Mouse (Mus musculus) heart, postnatal 0 days (tissue): Measurements from ENCODE around the gene Cabin1. TPM values are rescaled to one million over a fixed set of nuclear protein-coding genes. Genes with fewer than 3 reads are reported as not detected.

Experiments
- ATAC-seq: fragments of 200-750 bp; cut with Nextera tagmentation; 2 replicates; pipeline ENCODE4 v1.8.0; 2017; ENCODE audit warnings: low read depth, moderate number of reproducible peaks, moderate library complexity; ENCODE audit not compliant: insufficient read depth
- DNase-seq: peaks from one replicate; pipeline ENCODE4 v3.0.0-alpha.2; 2016; ENCODE audit warnings: low spot score
- H3K27ac ChIP-seq: fragments of 300-500 bp; sonication (generic); 2 replicates; pipeline ENCODE4 v1.5.1; 2014; ENCODE audit warnings: low read depth, mild to moderate bottlenecking
- H3K27me3 ChIP-seq: fragments of 300-500 bp; sonication (generic); 2 replicates; pipeline ENCODE4 v1.6.1; 2014; ENCODE audit warnings: low read length, mixed read lengths; ENCODE audit not compliant: control insufficient read depth, insufficient read depth
- H3K36me3 ChIP-seq: fragments of 300-500 bp; sonication (generic); replicated peaks from 2 replicates; pipeline ENCODE4 v1.6.1; 2014; ENCODE audit warnings: low read length, mixed read lengths; ENCODE audit not compliant: control insufficient read depth, insufficient read depth
- H3K4me1 ChIP-seq: fragments of 300-500 bp; sonication (generic); 2 replicates; pipeline ENCODE4 v1.6.1; 2014; ENCODE audit warnings: antibody characterized with exemption; ENCODE audit not compliant: control insufficient read depth, insufficient read depth
- H3K4me2 ChIP-seq: fragments of 300-500 bp; sonication (generic); 2 replicates; pipeline ENCODE4 v1.6.1; 2014; ENCODE audit warnings: low read depth, mild to moderate bottlenecking, low read length, moderate library complexity
- H3K4me3 ChIP-seq: fragments of 300-500 bp; sonication (generic); 2 replicates; pipeline ENCODE4 v1.5.1; 2014; ENCODE audit warnings: low read depth, low read length
- H3K9ac ChIP-seq: fragments of 300-500 bp; sonication (generic); replicated peaks from 2 replicates; pipeline ENCODE4 v1.6.1; 2014; ENCODE audit warnings: low read depth, low read length, mixed read lengths
- H3K9me3 ChIP-seq: fragments of 300-500 bp; sonication (generic); replicated peaks from 2 replicates; pipeline ENCODE4 v1.6.1; 2016; ENCODE audit warnings: low read length; ENCODE audit not compliant: control insufficient read depth
- CTCF ChIP-seq: IDR thresholded peaks from 2 replicates; pipeline ENCODE4 v1.5.1; 2016; ENCODE audit warnings: antibody characterized with exemption, control low read depth, low read depth
- EP300 ChIP-seq: IDR thresholded peaks from 2 replicates; pipeline ENCODE4 v1.6.1; 2016; ENCODE audit warnings: antibody characterized with exemption, low read depth
- whole genome bisulfite sequencing: fragments of 180-500 bp; shearing (Covaris S2); extraction: QIAGEN DNeasy Blood & Tissue Kit; methylation state at CpG from one replicate; pipeline ENCODE4 v1.1.7; 2014; 5-methylcytosine and 5-hydroxymethylcytosine counted together
- polyA plus RNA-seq: library from polyadenylated mRNA; unstranded; fragments of >200 nt; fragmentation: Nextera tagmentation; extraction: Ambion mirVana; gene quantifications from 2 replicates; pipeline ENCODE4 v1.2.1, GENCODE M21; 2015
- total RNA-seq: library from RNA; depleted of rRNA; stranded (reverse); fragments of >200 nt; gene quantifications from 2 replicates; pipeline ENCODE4 v1.2.3, GENCODE M21; 2014; ENCODE audit warnings: low replicate concordance

The Cabin1 gene
- total and polyA plus RNA-seq, 2 experiments from 2014 or later: 14.0 to 194 TPM

DNA sequence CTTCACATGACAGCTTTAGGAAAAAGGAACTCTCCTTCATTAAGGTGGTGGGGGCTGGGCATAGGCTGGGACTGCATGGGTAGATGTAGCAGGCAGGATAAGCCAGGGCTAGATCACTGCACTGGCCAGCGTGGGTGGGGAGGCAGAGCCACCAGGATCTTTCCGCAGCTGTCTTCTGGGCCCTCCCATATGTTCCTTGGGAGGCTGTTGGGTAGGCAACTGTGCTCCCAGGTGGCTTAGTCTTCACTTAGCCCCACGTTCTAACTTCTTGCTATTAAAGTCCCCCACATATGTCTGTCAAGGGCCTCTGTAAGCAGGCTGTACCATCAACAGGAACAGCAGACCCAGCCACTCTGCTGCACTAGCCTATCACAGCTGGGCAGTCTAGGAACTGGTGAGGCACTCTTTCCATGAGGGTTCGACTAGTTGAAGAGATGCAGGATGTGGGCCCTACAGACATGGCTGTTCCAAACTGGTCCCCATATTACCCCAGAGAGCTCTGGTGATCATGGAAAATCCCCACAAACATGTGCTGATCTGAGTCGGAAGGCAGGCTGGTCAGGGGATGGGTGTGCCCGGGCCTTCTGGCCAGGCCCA, 113.7 kb downstream of the Cabin1 start:
- TF ChIP-seq EP300 (no peak), CTCF (no peak)
- H3K4me2 ChIP-seq: no peak overlapping the region
- H3K4me3 ChIP-seq: no peak overlapping the region
- ATAC-seq: no peak
- H3K9me3 ChIP-seq: no peaks in the 10 kb centered on the region
- H3K36me3 ChIP-seq: peaks cover 68% of the 10 kb centered on the region
- no peaks in the 10 kb centered on the region for H3K27me3 ChIP-seq
- H3K4me1 ChIP-seq: peaks cover 6% of the 10 kb centered on the region
- no peak for DNase-seq
- H3K27ac ChIP-seq: no peak overlapping the region
- no peak overlapping the region for H3K9ac ChIP-seq
- 82% methylated on average over 6 of the region's 6 CpGs for WGBS

DNA sequence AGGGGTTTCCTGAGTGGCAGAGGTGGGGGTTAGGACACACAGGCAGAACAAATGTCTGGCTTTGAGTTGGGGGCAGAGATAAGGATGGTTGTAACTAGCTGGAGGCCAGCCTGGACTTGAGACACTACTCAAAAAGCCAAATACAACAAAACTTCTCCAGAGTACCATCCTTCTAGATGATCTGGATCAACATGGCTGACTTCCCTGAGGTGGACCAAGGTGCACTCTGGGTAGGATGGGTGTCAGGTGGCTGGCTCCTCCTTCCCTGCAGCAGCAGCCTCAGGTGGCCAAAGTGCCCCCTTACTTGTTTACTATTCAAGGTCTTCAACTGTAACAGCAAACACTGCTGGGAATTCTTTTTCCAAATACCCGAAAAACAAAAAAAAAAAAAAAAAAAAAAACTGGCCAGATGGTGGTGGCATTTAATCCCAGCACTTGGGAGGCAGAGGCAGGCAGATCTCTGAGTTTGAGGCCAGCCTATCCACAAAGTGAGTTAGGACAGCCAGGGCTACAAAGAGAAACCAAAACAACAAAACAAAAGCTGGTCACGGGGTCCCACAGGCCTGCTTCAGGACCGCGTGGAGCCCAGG, 114.6 kb downstream of the Cabin1 start:
- DNase-seq (no peak), ATAC-seq (no peak)
- H3K9ac ChIP-seq: no peak overlapping the region
- no peak overlapping the region for H3K4me3 ChIP-seq
- WGBS: 90% methylated on average over 4 of the region's 4 CpGs
- no peak overlapping the region for H3K27ac ChIP-seq
- H3K9me3 ChIP-seq: no peaks in the 10 kb centered on the region
- peaks cover 59% of the 10 kb centered on the region for H3K36me3 ChIP-seq
- peaks cover 6% of the 10 kb centered on the region for H3K4me1 ChIP-seq
- H3K27me3 ChIP-seq: no peaks in the 10 kb centered on the region
- no peak overlapping the region for H3K4me2 ChIP-seq
- no peak for TF ChIP-seq EP300
- no peak for TF ChIP-seq CTCF

DNA sequence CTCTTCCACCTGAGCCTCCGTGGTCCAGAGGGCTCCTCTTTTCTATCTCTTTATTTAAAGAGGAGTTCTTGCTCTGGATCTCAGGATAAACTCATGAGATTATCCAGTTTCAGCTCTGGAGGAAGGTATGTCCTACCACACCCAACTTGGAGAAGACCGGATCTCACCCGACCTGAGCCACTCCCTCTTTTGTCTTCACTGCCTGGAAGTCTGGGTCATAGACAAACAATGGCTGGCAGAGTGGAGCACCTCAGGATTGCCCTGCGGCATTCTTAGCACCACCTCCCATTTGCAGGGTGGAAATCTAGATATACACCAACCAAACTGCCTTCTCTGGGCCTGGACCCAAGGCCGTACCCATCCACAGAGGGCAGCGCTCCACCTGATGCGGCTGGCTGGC, 115.1 kb downstream of the Cabin1 start:
- 85% methylated on average over 7 of the region's 7 CpGs for WGBS
- Histone ChIP-seq H3K9me3 (no peaks in the 10 kb centered on the region), H3K36me3 (peaks cover 54% of the 10 kb centered on the region), H3K9ac (no peak overlapping the region), H3K27me3 (no peaks in the 10 kb centered on the region), H3K4me3 (no peak overlapping the region), H3K27ac (no peak overlapping the region), H3K4me1 (peaks cover 6% of the 10 kb centered on the region), H3K4me2 (no peak overlapping the region)
- DNase-seq: no peak
- ATAC-seq: no peak
- no peak for TF ChIP-seq CTCF
- TF ChIP-seq EP300: no peak

DNA sequence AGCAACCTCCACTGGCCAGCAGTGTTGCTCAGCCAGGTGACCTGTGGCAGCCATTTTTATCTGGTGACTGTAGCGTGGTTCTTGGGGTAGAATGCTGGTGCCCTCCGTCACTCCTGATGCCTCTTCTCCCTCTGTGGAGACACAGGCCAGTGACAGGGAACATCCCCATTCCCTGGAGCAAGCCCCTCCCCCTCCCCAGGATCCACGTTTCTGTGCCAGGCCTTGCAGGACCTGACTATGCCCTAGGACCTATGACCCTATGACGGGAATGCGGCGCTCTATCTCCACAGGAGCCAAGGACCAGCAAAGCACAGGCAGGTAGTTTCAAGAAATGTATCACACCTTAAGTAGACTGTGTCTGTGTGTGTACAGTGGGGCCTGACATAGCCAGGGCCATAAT, 116.0 kb downstream of the Cabin1 start:
- TF ChIP-seq EP300 (no peak), CTCF (no peak)
- DNase-seq (no peak), ATAC-seq (no peak)
- Histone ChIP-seq H3K9me3 (no peaks in the 10 kb centered on the region), H3K4me2 (no peak overlapping the region), H3K9ac (no peak overlapping the region), H3K36me3 (peaks cover 44% of the 10 kb centered on the region), H3K27me3 (no peaks in the 10 kb centered on the region), H3K4me3 (no peak overlapping the region), H3K4me1 (peaks cover 12% of the 10 kb centered on the region), H3K27ac (peak overlapping the region; percentile 94)
- WGBS: 92% methylated on average over 6 of the region's 6 CpGs

DNA sequence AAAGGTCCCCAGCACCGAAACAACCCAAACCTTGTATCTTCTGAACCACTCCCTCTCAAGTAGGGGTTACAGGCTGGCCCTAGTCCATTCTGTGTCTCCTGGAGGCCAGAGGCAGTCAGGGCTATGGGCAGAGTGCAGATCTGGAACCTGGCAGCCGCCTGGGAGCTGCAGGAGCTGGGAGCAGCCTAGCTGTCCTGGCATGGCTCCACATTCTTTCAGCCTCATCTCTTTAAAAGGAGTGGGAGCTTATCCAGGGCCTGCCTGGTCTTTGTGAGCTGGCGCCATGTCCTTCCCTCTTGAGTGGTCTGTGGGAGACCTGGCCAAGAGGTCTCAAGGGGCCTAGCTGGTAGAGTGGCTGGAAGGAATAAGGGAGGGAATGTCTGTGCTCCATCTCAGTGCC, 116.8 kb downstream of the Cabin1 start:
- peaks cover 37% of the 10 kb centered on the region for H3K36me3 ChIP-seq
- ATAC-seq (peak; percentile 86), DNase-seq (peak; percentile 87)
- H3K9me3 ChIP-seq: no peaks in the 10 kb centered on the region
- H3K9ac ChIP-seq: no peak overlapping the region
- no peak overlapping the region for H3K4me2 ChIP-seq
- peaks cover 16% of the 10 kb centered on the region for H3K4me1 ChIP-seq
- TF ChIP-seq EP300 (peak; percentile 64; the same call in 1 of the 2 replicates), CTCF (no peak)
- WGBS: 27% methylated on average over 3 of the region's 3 CpGs
- H3K4me3 ChIP-seq: no peak overlapping the region
- no peaks in the 10 kb centered on the region for H3K27me3 ChIP-seq
- H3K27ac ChIP-seq: peak overlapping the region; percentile 94

DNA sequence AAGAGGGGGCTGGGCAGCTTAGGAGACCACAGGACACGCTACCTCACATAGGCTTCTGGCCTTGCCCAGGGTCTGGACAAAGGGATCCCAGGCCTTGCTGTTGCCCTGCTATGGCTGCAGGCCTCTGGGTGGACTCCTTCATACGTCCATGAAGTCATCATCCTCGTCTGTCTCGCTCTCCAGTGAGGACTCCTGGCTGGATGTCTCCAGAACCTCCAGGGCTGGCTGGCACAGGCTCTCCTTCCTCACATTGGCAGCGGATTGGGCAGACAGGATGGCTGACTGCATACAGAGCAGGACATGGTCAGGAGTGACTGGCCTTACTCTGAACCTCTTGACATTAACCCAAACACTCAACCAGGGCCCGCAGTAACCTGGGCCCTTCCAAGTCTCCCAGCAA, 117.7 kb downstream of the Cabin1 start:
- peaks cover 28% of the 10 kb centered on the region for H3K36me3 ChIP-seq
- H3K27ac ChIP-seq: peak overlapping the region; percentile 94
- peaks cover 16% of the 10 kb centered on the region for H3K4me1 ChIP-seq
- TF ChIP-seq CTCF: no peak
- no peak for TF ChIP-seq EP300
- 91% methylated on average over 6 of the region's 6 CpGs for WGBS
- no peaks in the 10 kb centered on the region for H3K9me3 ChIP-seq
- H3K4me2 ChIP-seq: no peak overlapping the region
- DNase-seq: no peak
- no peak for ATAC-seq
- H3K27me3 ChIP-seq: no peaks in the 10 kb centered on the region
- no peak overlapping the region for H3K4me3 ChIP-seq
- H3K9ac ChIP-seq: no peak overlapping the region
